Mouse (Mus musculus): ENCODE data around the gene Rimklb.

Rimklb gene

DNA sequence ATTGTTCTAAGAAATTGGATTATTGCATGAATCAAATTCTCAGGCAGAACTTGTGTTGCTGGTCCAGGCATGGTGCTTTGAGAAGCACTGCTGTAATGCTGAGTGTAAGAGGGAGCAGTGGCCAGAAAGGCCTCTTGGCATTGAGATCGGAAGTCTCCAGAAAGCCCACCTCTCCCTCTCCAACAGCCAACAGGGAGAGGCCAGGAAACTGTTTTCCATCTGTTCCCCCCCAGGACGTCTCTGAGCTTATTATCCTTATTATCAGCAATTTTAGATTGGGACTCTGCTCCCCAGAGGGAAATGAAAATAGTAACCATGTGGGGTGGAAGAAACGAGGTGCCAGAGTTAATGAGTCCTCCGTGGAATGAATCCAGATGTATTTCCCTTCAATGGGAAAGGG is 82.2 kb downstream of the Rimklb start:
- no peak for DNase-seq

DNA sequence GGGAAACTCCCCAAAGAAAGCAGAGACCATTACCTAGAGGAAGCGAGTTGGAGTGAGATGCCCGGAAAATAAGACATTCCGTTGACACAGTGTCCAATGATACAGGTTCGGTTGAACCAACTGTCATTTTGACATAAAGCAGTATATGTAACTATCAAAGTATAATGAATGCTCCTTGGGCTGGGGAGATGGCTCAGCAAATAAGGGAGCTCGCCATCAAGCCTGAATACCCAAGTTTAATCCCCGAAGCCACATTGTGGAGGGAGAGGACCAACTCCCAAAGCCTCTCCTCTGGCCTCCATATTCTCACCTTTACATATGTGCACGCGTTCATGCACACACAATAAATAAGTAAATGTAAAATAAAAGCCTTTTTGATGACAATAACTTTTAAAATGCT is 87.3 kb downstream of the Rimklb start:
- no peak for DNase-seq

DNA sequence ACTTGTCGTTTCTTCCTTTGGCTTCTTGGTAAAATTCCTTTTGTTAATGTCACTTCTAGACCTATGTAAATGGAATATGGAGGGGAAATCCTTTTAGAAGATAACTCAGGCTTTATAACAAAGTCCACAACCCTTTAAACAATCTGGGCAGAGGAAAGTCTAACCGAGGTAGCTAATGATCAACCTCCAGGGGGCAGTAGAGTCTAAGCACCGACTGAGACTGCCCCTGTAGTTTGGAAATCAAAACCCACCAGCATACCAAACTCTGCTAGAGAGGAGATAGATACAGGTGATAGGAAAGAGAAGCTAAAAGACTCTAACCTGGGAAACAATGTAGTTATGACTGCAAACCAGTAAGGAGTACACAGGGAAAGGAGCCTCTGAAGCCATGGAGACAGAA is 96.3 kb downstream of the Rimklb start:
- peak; percentile 3 for DNase-seq

DNA sequence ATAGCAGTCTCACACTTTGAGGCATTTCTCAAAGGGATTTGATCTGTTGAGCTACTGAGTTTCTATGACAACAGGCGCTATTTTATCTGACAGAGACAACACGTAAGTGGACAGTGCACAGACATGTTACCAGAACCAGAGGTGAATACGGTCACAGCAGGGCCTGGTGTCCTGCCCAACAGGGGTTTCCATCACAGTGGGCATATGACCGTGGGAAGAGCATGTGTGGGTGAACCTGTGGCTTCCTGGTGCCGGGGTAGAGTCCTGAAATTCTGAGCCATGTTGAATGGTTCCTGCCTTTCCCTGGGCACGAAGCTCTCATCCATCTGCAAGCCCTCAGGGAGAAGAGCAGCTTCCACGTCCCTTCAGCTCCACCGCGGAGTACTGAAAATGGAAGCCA is 98.3 kb downstream of the Rimklb start:
- no peak for DNase-seq

All from thymus, postnatal 25 days (tissue).